Mouse (Mus musculus) heart, postnatal 36 days (tissue): ENCODE measurements around the gene Gm20388. TPM values are rescaled to one million over a fixed set of nuclear protein-coding genes. Genes with fewer than 3 reads are reported as not detected.
"Not testable (repeated sequence)": the region's sequence is repeated elsewhere in the genome, so short reads cannot be mapped to it uniquely, and the experiment has no call there.

Source experiments
- DNase-seq, 2 experiments: peaks; one replicate each; pipeline ENCODE4 v3.0.0; 2021 to 2022
- intact Hi-C: fragments of 180-260 bp; cut with DNase I; formaldehyde crosslinking; loops from one replicate; pipeline ENCODE4 v1.15.1; 2025
- total RNA-seq, 2 experiments: library from RNA; stranded (reverse); gene quantifications; 2 replicates each; pipeline ENCODE4 v1.2.3; 2021

Gm20388 gene
- total RNA-seq, 2 experiments from 2014 or later: 3.5 to 4.9 TPM

GRCm38 (mm10) chr8:120705163-120705562, 794.5 kb downstream of the Gm20388 start:
- intact Hi-C loops: no loop called here
- no peak for DNase-seq

- no peak for DNase-seq
- intact Hi-C loops: no loop called here
Observed at GRCm38 (mm10) chr8:120706193-120706592, 795.6 kb downstream of the Gm20388 start.

- intact Hi-C loops: no loop called here
- peak in 1 of 2 experiments; percentile 0 for DNase-seq
Observed at GRCm38 (mm10) chr8:120709176-120709575, 798.5 kb downstream of the Gm20388 start.

- DNase-seq: no peak
- intact Hi-C loops: no loop called here
Observed at GRCm38 (mm10) chr8:120715200-120715599, 804.6 kb downstream of the Gm20388 start.

GRCm38 (mm10) chr8:120715996-120716680, 805.5 kb downstream of the Gm20388 start:
- intact Hi-C loops: no loop called here

GRCm38 (mm10) chr8:120719586-120720236, 809.1 kb downstream of the Gm20388 start:
- DNase-seq: no peak
- intact Hi-C loops: no loop called here

More at GRCm38 (mm10) chr8:120715996-120716680, 805.5 kb downstream of the Gm20388 start:
- peak in 1 of 2 experiments; percentile 2 for DNase-seq

GRCm38 (mm10) chr8:120723025-120723424, 812.4 kb downstream of the Gm20388 start:
- intact Hi-C loops: no loop called here
- DNase-seq: no peak

- DNase-seq, intact Hi-C loops: not testable (repeated sequence)
Observed at GRCm38 (mm10) chr8:120724096-120724495, 813.5 kb downstream of the Gm20388 start.

GRCm38 (mm10) chr8:120724816-120725575, 814.4 kb downstream of the Gm20388 start:
- no peak for DNase-seq
- intact Hi-C loops: no loop called here

GRCm38 (mm10) chr8:120725576-120725950, 814.9 kb downstream of the Gm20388 start:
- intact Hi-C loops: no loop called here
- DNase-seq: no peak

- intact Hi-C loops: no loop called here
Observed at GRCm38 (mm10) chr8:120726051-120726450, 815.4 kb downstream of the Gm20388 start.

GRCm38 (mm10) chr8:120728488-120729160, 818.0 kb downstream of the Gm20388 start:
- intact Hi-C loops: no loop called here
- no peak for DNase-seq

More at GRCm38 (mm10) chr8:120726051-120726450, 815.4 kb downstream of the Gm20388 start:
- no peak for DNase-seq

- DNase-seq: no peak
- intact Hi-C loops: no loop called here
Observed at GRCm38 (mm10) chr8:120731582-120731981, 820.9 kb downstream of the Gm20388 start.

- intact Hi-C loops: no loop called here
- no peak for DNase-seq
Observed at GRCm38 (mm10) chr8:120732068-120732467, 821.4 kb downstream of the Gm20388 start.

GRCm38 (mm10) chr8:120735770-120736481, 825.3 kb downstream of the Gm20388 start, which contains the start of gene Irf8:
Gene Irf8, plus strand, starts transcription at chr8:120736358.
- peak; percentile 89 to 92 for DNase-seq
- intact Hi-C loops: loop anchor here (5.0 kb wide), 2 partner anchors 54 to 61 kb away; no protein-coding TSS in a partner anchor

GRCm38 (mm10) chr8:120736486-120736885, 825.8 kb downstream of the Gm20388 start:
- intact Hi-C loops: loop anchor here (5.0 kb wide), 2 partner anchors 54 to 61 kb away; no protein-coding TSS in a partner anchor
- peak in 1 of 2 experiments; percentile 51 for DNase-seq

- peak in 1 of 2 experiments; percentile 21 for DNase-seq
- intact Hi-C loops: loop anchor here (5.0 kb wide), 2 partner anchors 55 to 60 kb away; no protein-coding TSS in a partner anchor
Observed at GRCm38 (mm10) chr8:120737166-120737565, 826.5 kb downstream of the Gm20388 start.

- intact Hi-C loops: loop anchor here (5.0 kb wide), 2 partner anchors 56 to 59 kb away; no protein-coding TSS in a partner anchor
- DNase-seq: peak; percentile 55 to 57
Observed at GRCm38 (mm10) chr8:120738771-120739170, 828.1 kb downstream of the Gm20388 start.

- intact Hi-C loops: loop anchor here (5.0 kb wide), 2 partner anchors 57 to 58 kb away; no protein-coding TSS in a partner anchor
- peak in 1 of 2 experiments; percentile 23 for DNase-seq
Observed at GRCm38 (mm10) chr8:120739526-120739925, 828.9 kb downstream of the Gm20388 start.
